ENCODE assay signal across 14 mouse cellular contexts in the genomic region with DNA sequence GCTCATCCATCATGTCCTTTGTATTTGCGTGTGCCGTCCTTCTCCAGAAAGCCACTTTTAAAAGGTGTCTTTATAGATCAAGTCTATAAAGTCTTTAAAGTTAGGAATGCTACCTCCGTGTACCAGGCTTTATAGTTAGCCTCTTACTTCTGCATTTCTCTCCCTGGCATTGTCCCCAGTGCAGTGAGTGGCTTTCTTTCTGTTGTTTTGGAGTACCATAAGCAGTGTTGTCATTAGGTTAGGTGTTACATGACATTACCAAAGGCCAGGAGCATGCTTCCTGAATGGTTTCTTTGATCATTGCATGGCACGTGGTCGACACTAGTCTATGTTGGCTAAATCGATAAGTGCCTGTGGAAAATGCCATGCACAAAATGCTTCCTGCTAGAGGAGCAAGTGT. TPM values are rescaled to one million over a fixed set of nuclear protein-coding genes. Genes with fewer than 3 reads are reported as not detected.
"Had no signal": no experiment of that assay in that cellular context is flagged by ENCODE, and none has a peak within 500 bp of the region (broad histone marks: within the 10 kb centered on the region; RNA-seq: fewer than 3 reads in every experiment).

No protein-coding gene starts in this region.

- H3K4me1 ChIP-seq: liver, embryonic 12.5 days; midbrain, embryonic 13.5 days had no signal

- H3K9ac ChIP-seq: liver, embryonic 12.5 days; lung, embryonic 15.5 days; midbrain, embryonic 13.5 days; neural tube, embryonic 15.5 days had no signal

- H3K9me3 ChIP-seq: liver, embryonic 12.5 days; lung, embryonic 15.5 days; midbrain, embryonic 13.5 days; neural tube, embryonic 15.5 days had no signal

- DNase-seq: kidney, postnatal 10 days; kidney, postnatal 4 days; left cerebral cortex, postnatal 4 days; lung, postnatal 14 days; right cerebral cortex, adult 18-20 months; right cerebral cortex, postnatal 25 days; thymus, postnatal 4 days had no signal

- H3K27me3 ChIP-seq: liver, embryonic 12.5 days; lung, embryonic 15.5 days; midbrain, embryonic 13.5 days; neural tube, embryonic 15.5 days had no signal

- H3K27ac ChIP-seq: layer of hippocampus, adult 2 months; liver, embryonic 12.5 days; lung, embryonic 15.5 days; macrophage; midbrain, embryonic 13.5 days; neural tube, embryonic 15.5 days; stomach, postnatal 0 days had no signal

- ATAC-seq: liver, embryonic 12.5 days; midbrain, embryonic 13.5 days had no signal

- H3K4me3 ChIP-seq: layer of hippocampus, adult 2 months; liver, embryonic 12.5 days; lung, embryonic 15.5 days; midbrain, embryonic 13.5 days; neural tube, embryonic 15.5 days had no signal

- H3K4me2 ChIP-seq: liver, embryonic 12.5 days; lung, embryonic 15.5 days; midbrain, embryonic 13.5 days; neural tube, embryonic 15.5 days had no signal

- H3K36me3 ChIP-seq: liver, embryonic 12.5 days; lung, embryonic 15.5 days; midbrain, embryonic 13.5 days; neural tube, embryonic 15.5 days had no signal

RNA-seq across cellular contexts. Expression of gene Adgrl3, which starts 48.2 kb away (rescaled TPM):
- polyA plus RNA-seq: macrophage had no signal
